Mouse (Mus musculus) ovary, adult 10 weeks (tissue): ENCODE measurements around the gene Fam214a. TPM values are rescaled to one million over a fixed set of nuclear protein-coding genes. Genes with fewer than 3 reads are reported as not detected.

Experiments
- polyA plus RNA-seq: library from polyadenylated mRNA; stranded (reverse); fragments of 350-450 nt; fragmentation: Illumina TruSeq; extraction: RNeasy Lipid Tissue Mini Kit (QIAGEN cat#74804); gene quantifications from one replicate; pipeline ENCODE4 v1.2.3, GENCODE M21; 2014

Gene Fam214a
- polyA plus RNA-seq, result 43.9 TPM

GRCm38 (mm10) chr9:74952756-74953247 lies at the start of gene Fam214a:
TSS of gene Fam214a (plus strand) at chr9:74952884.

GRCm38 (mm10) chr9:75037451-75038356 lies 85.0 kb downstream of the Fam214a start, which contains the start of gene Arpp19:
TSS of gene Arpp19 (plus strand) at chr9:75037614.

GRCm38 (mm10) chr9:75070457-75071028 lies 117.9 kb downstream of the Fam214a start, which contains the start of gene Myo5a:
TSS of gene Myo5a (plus strand) at chr9:75071015.

Other genes starting within 250 kb of the Fam214a start
- not detected for gene Onecut1, start 91.0 kb upstream of the Fam214a start, polyA plus RNA-seq
- gene Arpp19, start 84.7 kb downstream of the Fam214a start, polyA plus RNA-seq, result 311 TPM
- gene Myo5a, start 118.1 kb downstream of the Fam214a start, polyA plus RNA-seq, result 70.2 TPM